Mouse (Mus musculus) E14TG2a.4 (cell line): ENCODE results near the gene Urad.

Experiments
- H3K27me3 ChIP-seq: 2 replicates; pipeline ENCODE4 v1.6.1; 2014; ENCODE audit warnings: low read length, control low read depth; ENCODE audit not compliant: insufficient read depth
- H3K36me3 ChIP-seq: 2 replicates; pipeline ENCODE4 v1.6.1; 2014; ENCODE audit warnings: low read length, control low read depth; ENCODE audit not compliant: insufficient read depth
- H3K4me1 ChIP-seq: replicated peaks from 2 replicates; pipeline ENCODE4 v1.6.1; 2014; ENCODE audit warnings: low read depth, low read length, control low read depth
- H3K4me3 ChIP-seq: replicated peaks from 2 replicates; pipeline ENCODE4 v1.5.1; 2014; ENCODE audit warnings: mild to moderate bottlenecking, low read length
- H3K9me3 ChIP-seq: 2 replicates; pipeline ENCODE4 v1.6.1; 2014; ENCODE audit warnings: low read length, control low read depth
- CTCF ChIP-seq: conservative IDR thresholded peaks from 2 replicates; pipeline ENCODE4 v1.5.1; 2014; ENCODE audit warnings: low read length
- NANOG ChIP-seq: IDR thresholded peaks from 2 replicates; pipeline ENCODE4 v1.6.1; 2014; ENCODE audit warnings: borderline replicate concordance, low read length, mixed read lengths
- POU5F1 ChIP-seq: IDR thresholded peaks from 2 replicates; pipeline ENCODE4 v1.6.1; 2014; ENCODE audit warnings: low read length, borderline replicate concordance

The Urad gene

GRCm38 (mm10) chr5:147338967-147339366 lies 16.7 kb upstream of the Urad start:
- Histone ChIP-seq H3K36me3 (no peaks in the 10 kb centered on the region), H3K4me3 (no peak overlapping the region), H3K9me3 (no peaks in the 10 kb centered on the region), H3K4me1 (peaks cover 13% of the 10 kb centered on the region), H3K27me3 (peaks cover 21% of the 10 kb centered on the region; the same call in 1 of the 2 replicates)
- no peak for TF ChIP-seq POU5F1
- TF ChIP-seq CTCF, result no peak
- no peak for TF ChIP-seq NANOG

GRCm38 (mm10) chr5:147332711-147333110 lies 10.5 kb upstream of the Urad start:
- TF ChIP-seq POU5F1, result no peak
- TF ChIP-seq NANOG, result no peak
- no peak for TF ChIP-seq CTCF
- Histone ChIP-seq H3K9me3 (no peaks in the 10 kb centered on the region), H3K4me1 (peaks cover 20% of the 10 kb centered on the region), H3K36me3 (no peaks in the 10 kb centered on the region), H3K4me3 (no peak overlapping the region), H3K27me3 (peaks cover 6% of the 10 kb centered on the region; the same call in 1 of the 2 replicates)

DNA sequence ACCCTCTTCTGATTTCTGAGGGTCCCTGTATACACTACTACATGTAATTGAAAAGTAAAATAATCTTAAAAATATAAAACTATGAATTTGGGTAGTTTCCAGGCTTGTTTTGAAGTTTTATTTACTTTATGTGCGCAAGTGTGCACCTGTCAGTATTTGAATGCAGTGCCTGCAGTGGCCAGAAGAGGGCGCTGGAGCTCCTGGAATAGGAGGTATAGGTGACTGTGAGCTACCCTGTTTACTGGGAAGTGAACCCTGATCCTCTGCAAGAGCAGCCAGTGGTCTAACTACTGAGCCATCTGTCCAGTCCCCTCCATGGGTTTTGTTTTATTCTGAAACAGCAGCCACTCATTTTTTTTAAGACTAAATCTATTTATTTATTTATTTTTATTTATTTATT lies 9.3 kb upstream of the Urad start:
- peak; percentile 85 for TF ChIP-seq CTCF
- no peak for TF ChIP-seq NANOG
- peaks cover 12% of the 10 kb centered on the region for H3K27me3 ChIP-seq
- H3K4me3 ChIP-seq, result no peak overlapping the region
- no peaks in the 10 kb centered on the region for H3K9me3 ChIP-seq
- H3K36me3 ChIP-seq, result no peaks in the 10 kb centered on the region
- H3K4me1 ChIP-seq, result peaks cover 20% of the 10 kb centered on the region

DNA sequence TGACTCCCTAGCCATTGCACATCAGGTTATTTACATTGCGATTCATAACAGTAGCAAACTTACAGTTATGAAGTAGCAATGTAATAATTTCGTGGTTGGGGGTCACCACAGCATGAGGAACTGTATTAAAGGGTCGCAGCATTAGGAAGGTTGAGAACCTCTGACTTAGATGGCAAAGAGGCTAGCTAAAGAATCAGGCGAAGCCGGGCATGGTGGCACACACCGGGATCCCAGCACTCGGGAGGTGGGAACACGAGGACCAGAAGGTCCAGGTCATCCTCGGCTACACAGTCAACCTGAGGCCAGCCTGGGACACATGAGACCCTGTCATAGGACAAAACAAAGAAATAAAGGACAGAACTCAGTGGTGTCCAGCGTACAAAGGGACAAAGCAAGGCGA lies 7.7 kb upstream of the Urad start:
- H3K9me3 ChIP-seq, result no peaks in the 10 kb centered on the region
- TF ChIP-seq CTCF (no peak), NANOG (no peak), POU5F1 (no peak)
- peaks cover 30% of the 10 kb centered on the region for H3K4me1 ChIP-seq
- no peak overlapping the region for H3K4me3 ChIP-seq
- H3K27me3 ChIP-seq, result peaks cover 16% of the 10 kb centered on the region
- H3K36me3 ChIP-seq, result no peaks in the 10 kb centered on the region

DNA sequence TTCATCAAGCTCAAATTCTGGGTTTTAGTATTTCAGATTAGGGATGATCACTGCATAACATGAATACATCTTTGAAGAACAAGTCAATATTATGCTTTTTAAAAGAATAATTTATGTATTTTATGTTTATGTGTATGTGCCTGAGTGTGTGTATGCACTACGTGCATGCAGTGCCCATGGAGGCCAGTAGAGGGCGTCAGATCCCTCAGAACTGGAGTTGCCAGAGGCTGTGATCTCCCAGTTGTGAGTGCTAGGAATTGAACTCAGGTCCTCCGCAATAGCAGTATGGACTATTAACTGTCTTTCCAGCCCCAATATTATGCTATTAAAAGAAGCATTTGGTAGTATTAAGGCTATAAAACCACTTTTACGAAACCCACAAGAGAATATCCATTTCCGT lies 5.4 kb upstream of the Urad start:
- no peaks in the 10 kb centered on the region for H3K36me3 ChIP-seq
- peaks cover 21% of the 10 kb centered on the region for H3K4me1 ChIP-seq
- H3K9me3 ChIP-seq, result no peaks in the 10 kb centered on the region
- no peak for TF ChIP-seq NANOG
- TF ChIP-seq CTCF, result peak; percentile 87
- no peak overlapping the region for H3K4me3 ChIP-seq
- peaks cover 15% of the 10 kb centered on the region for H3K27me3 ChIP-seq

DNA sequence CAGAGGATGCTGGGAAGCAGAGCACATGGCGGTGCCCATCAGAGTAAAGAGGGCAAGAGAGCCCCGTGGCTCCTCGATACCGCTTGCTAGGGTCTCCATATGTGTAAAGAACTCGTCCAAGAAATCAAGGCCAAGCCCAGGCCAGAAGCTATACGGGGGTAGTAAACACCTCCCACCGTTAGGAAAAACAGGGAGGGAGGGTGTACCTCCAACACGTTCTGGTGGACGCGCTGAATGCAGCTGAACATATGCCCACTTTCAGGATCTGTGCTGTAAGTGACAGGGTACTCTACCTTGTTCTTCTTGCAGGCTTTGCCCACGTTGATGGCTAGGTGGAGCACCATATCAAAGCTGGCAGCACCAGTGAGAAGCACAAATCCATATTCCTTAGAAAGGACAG lies 3.7 kb upstream of the Urad start:
- Histone ChIP-seq H3K36me3 (no peaks in the 10 kb centered on the region), H3K27me3 (peaks cover 32% of the 10 kb centered on the region), H3K9me3 (no peaks in the 10 kb centered on the region), H3K4me1 (peaks cover 11% of the 10 kb centered on the region; the same call in 1 of the 2 replicates), H3K4me3 (no peak overlapping the region)
- no peak for TF ChIP-seq NANOG
- no peak for TF ChIP-seq POU5F1
- no peak for TF ChIP-seq CTCF

GRCm38 (mm10) chr5:147323237-147323917 lies 1.1 kb upstream of the Urad start:
- Histone ChIP-seq H3K4me3 (no peak overlapping the region), H3K27me3 (peaks cover 44% of the 10 kb centered on the region), H3K9me3 (no peaks in the 10 kb centered on the region), H3K36me3 (no peaks in the 10 kb centered on the region), H3K4me1 (peaks cover 10% of the 10 kb centered on the region; the same call in 1 of the 2 replicates)
- no peak for TF ChIP-seq POU5F1
- TF ChIP-seq CTCF, result peak; percentile 78

GRCm38 (mm10) chr5:147319653-147320052 lies 2.6 kb downstream of the Urad start:
- Histone ChIP-seq H3K36me3 (no peaks in the 10 kb centered on the region), H3K4me1 (peaks cover 20% of the 10 kb centered on the region), H3K27me3 (peaks cover 67% of the 10 kb centered on the region), H3K9me3 (no peaks in the 10 kb centered on the region), H3K4me3 (no peak overlapping the region)
- TF ChIP-seq NANOG (no peak), CTCF (peak; percentile 52), POU5F1 (no peak)

GRCm38 (mm10) chr5:147317991-147318390 lies 4.2 kb downstream of the Urad start:
- H3K4me3 ChIP-seq, result no peak overlapping the region
- H3K27me3 ChIP-seq, result peaks cover 84% of the 10 kb centered on the region
- peaks cover 25% of the 10 kb centered on the region for H3K4me1 ChIP-seq
- H3K36me3 ChIP-seq, result no peaks in the 10 kb centered on the region
- no peaks in the 10 kb centered on the region for H3K9me3 ChIP-seq
- TF ChIP-seq CTCF (peak; percentile 55), NANOG (no peak)
